Mouse (Mus musculus) cerebellum, adult 2 months (tissue): ENCODE measurements around the gene Id2. TPM values are rescaled to one million over a fixed set of nuclear protein-coding genes. Genes with fewer than 3 reads are reported as not detected.
A peak's percentile ranks its signal among the peaks of the same experiment; 100 is the strongest.

Experiments used
- DNase-seq, 2 experiments: peaks; one replicate each; pipeline ENCODE4 v3.0.0; 2021
- H3K27ac ChIP-seq: fragments of 200-500 bp; 2 replicates; pipeline ENCODE4 v1.5.1; 2012; ENCODE audit warnings: low read length, control low read depth, inconsistent platforms; ENCODE audit not compliant: insufficient read depth
- H3K27me3 ChIP-seq: fragments of 200-500 bp; 2 replicates; pipeline ENCODE4 v1.6.1; 2012; ENCODE audit warnings: inconsistent platforms, mild to moderate bottlenecking, low read length, moderate library complexity; ENCODE audit not compliant: control insufficient read depth, insufficient read depth
- H3K4me1 ChIP-seq: fragments of 200-500 bp; 2 replicates; pipeline ENCODE4 v1.6.1; 2011; ENCODE audit warnings: low read length; ENCODE audit not compliant: control insufficient read depth, insufficient read depth
- H3K4me3 ChIP-seq: fragments of 200-500 bp; replicated peaks from 2 replicates; pipeline ENCODE3; 2011; ENCODE audit warnings: mild to moderate bottlenecking, low read depth, low read length, control low read depth; ENCODE audit not compliant: insufficient read depth
- CTCF ChIP-seq: fragments of 200-500 bp; IDR thresholded peaks from 2 replicates; pipeline ENCODE4 v1.5.1; 2011; ENCODE audit warnings: low read depth, mild to moderate bottlenecking, control low read depth, low read length, moderate library complexity, borderline replicate concordance; ENCODE audit not compliant: insufficient read depth
- POLR2A ChIP-seq: fragments of 200-500 bp; IDR thresholded peaks from 2 replicates; pipeline ENCODE4 v1.6.1; 2011; ENCODE audit warnings: low read length, control low read depth, borderline replicate concordance; ENCODE audit not compliant: insufficient read depth
- WGBS: fragments of 180-500 bp; shearing (Covaris S2); methylation state at CpG from one replicate; pipeline ENCODE4 v1.1.7; 2018; 5-methylcytosine and 5-hydroxymethylcytosine counted together
- polyA plus RNA-seq: library from polyadenylated mRNA; depleted of rRNA; stranded (reverse); fragments of >200 nt; gene quantifications from 2 replicates; pipeline ENCODE4 v1.2.3, GENCODE M21; 2012

The Id2 gene
- polyA plus RNA-seq, 1 experiment = 213 TPM

DNA sequence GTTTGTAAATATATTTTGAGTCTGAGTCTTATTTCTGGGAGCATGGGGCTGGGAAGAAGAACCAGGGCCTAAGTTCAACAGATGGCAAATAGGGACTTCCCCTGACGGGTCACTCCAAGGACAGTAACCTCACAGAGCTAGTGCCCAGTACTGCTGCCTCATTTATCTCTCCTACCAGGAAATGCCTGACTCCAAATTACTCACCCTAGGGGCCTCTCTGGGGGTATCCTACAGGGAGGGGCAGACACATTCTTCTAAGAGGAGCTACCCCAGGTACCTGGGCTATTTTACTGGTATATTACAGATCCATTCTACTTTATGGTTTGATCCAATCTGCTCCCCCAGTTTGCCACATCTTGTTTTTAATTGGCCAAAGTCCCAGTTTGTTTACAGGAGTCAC, 7.5 kb downstream of the Id2 start:
- no peak overlapping the region for H3K27ac ChIP-seq
- TF ChIP-seq CTCF = no peak
- no peaks in the 10 kb centered on the region for H3K4me1 ChIP-seq
- H3K27me3 ChIP-seq = no peaks in the 10 kb centered on the region
- 83% methylated on average over 1 of the region's 1 CpGs for WGBS
- no peak overlapping the region for H3K4me3 ChIP-seq
- no peak for DNase-seq

DNA sequence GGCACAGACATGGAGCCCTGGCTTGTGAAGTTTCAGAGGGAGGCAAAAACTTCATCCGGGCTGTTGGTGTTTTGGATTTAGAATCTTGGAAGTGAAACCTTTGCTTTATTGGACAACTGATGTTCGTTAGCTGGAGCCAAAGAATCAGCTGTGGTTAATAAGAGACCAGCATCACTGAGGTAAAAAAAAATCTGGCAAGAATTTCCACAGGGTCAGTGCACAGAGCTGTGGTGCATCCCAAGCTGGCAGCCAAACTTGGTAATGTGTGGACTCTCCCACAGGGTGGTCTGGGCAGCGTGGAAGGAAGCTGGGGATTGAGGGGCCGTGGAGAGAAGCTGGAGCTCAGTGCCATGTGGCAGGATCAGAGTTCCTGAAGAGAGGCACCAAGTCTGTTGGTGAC, 10.0 kb downstream of the Id2 start:
- DNase-seq = no peak
- no peak overlapping the region for H3K27ac ChIP-seq
- no peak for TF ChIP-seq CTCF
- TF ChIP-seq POLR2A = no peak
- H3K4me1 ChIP-seq = no peaks in the 10 kb centered on the region
- no peak overlapping the region for H3K4me3 ChIP-seq
- WGBS = 32% methylated on average over 4 of the region's 4 CpGs
- H3K27me3 ChIP-seq = no peaks in the 10 kb centered on the region

DNA sequence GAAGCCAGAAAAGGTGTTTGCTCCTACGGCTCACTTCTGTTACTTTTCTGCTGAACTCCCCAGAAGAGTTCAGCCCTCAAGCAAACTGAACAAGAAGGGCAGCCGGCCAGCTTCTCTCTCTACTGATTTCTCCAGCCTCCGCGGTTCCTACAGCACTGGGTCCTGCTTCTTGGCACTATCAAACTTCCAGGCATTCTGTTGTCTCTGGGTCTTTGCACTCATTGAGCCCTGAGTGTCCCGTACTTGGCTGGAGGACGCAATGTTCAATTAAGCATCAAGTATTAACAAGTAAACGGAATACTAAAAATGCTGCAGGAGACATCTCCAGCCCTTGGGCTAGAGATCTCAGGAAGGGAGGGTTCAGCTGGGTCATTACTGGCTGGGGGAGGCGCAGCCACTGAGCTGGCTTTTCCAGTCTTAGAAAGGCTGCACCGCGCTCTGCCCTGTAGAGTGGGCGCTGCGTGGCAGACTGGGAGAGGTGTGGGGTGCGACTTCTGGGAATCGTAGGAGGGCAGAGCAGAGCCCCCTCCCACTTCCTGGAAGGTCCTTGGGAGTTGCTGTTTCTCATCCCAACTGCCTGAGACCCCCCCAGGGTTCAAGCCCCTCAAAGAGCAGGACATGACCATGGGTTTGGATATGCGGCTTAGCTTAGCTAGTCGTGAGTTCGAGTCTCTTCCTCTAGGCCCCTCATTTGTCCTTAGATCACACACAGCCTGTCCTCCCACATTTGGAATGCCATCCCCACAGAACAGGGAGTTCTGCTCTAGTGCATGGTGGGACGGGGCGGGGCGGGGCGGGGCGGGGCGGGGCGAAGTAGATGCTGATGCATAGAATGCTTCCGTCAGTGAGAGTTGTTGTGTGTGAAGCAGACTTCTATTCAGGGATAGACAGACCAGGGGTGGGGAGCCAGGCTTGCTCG, 13.4 kb downstream of the Id2 start:
- 31% methylated on average over 26 of the region's 26 CpGs for WGBS
- H3K27ac ChIP-seq = no peak overlapping the region
- TF ChIP-seq CTCF = no peak
- TF ChIP-seq POLR2A = no peak
- no peaks in the 10 kb centered on the region for H3K4me1 ChIP-seq
- no peak overlapping the region for H3K4me3 ChIP-seq
- DNase-seq = no peak
- H3K27me3 ChIP-seq = no peaks in the 10 kb centered on the region

DNA sequence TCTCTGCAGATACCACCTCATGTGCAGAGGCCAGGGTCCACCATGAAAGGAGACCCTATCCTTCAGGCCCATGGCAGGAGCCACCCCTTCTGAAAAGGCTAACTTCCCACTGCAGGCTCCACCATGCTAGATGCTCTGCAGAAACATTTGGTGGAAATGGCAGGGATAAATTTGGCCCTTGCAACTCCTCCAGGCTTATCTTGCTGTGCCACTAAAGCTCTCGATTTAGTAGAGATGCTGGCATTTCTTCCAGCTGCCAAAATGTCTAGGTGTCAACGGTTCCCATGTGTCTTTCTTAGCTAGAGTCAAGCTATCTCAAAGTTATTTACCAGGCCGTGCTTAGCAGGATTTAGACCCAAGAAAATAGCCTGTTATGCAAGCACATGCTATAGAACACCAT, 22.6 kb downstream of the Id2 start:
- DNase-seq = no peak
- WGBS = 70% methylated on average over 3 of the region's 3 CpGs
- H3K27ac ChIP-seq = no peak overlapping the region
- no peak overlapping the region for H3K4me3 ChIP-seq
- no peaks in the 10 kb centered on the region for H3K27me3 ChIP-seq
- TF ChIP-seq CTCF (no peak), POLR2A (no peak)
- H3K4me1 ChIP-seq = no peaks in the 10 kb centered on the region

DNA sequence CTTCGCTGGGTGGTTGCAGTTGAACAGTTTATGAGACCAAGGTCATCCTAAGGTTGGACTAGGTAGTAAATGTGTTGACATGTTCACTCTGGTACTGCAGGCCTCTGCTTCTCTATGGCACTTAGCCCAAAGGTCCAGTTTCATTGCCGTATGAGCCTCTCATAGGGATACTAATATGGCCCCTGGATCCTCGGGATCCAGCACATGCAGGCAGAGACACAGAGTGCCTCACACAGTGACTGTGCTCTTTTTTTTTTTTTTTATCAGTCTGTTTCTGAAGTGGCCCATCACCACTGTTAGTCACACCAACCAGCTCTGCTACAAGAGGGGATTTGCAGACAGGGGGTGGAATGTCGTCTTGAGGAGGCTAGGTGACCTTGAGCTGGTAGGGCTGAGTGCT, 23.6 kb downstream of the Id2 start:
- WGBS = 82% methylated on average over 4 of the region's 4 CpGs
- Histone ChIP-seq H3K27me3 (no peaks in the 10 kb centered on the region), H3K4me3 (no peak overlapping the region), H3K4me1 (no peaks in the 10 kb centered on the region), H3K27ac (no peak overlapping the region)
- TF ChIP-seq CTCF (no peak), POLR2A (no peak)
- no peak for DNase-seq

DNA sequence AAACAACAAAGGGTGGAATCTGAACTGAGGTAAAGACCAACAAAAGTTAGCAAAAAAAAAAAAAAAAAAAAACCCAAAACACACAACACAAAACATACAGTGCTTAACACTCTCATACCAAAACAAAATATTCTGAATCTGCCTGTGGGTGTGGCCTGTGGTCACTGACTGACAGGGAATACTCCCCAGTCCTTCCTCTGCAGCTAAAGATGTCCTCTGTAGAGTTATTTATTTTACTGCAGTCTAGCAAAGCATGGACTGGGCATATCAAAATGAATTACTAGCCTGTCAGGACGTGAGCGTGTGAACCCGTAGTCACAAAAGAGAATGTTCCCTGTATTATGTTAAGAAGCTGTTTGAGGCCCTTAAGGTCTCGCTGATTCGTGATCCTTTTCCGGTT, 34.7 kb downstream of the Id2 start:
- Histone ChIP-seq H3K27ac (no peak overlapping the region), H3K4me1 (no peaks in the 10 kb centered on the region), H3K27me3 (no peaks in the 10 kb centered on the region), H3K4me3 (no peak overlapping the region)
- TF ChIP-seq POLR2A (no peak), CTCF (no peak)
- no peak for DNase-seq
- 84% methylated on average over 6 of the region's 6 CpGs for WGBS

DNA sequence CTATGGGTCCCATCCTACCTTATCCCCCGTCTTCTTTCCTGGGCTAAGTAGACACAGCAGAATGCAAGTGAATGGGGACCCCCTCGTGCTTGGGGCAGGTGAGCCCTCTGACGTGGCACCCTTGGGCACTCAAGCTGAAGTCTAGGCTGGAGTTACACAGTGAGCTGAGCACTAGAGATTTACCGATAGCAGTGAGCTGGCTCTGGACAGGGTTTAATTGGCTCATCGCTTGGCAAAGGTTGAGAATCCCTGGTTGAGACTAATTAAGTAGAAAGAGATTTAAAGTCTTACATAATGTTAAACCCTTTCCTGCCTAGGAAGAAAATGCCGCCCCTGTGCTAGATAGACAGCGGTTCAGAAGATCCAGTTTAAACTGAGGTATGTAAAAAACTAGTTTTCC, 36.0 kb downstream of the Id2 start:
- Histone ChIP-seq H3K4me1 (no peaks in the 10 kb centered on the region), H3K27ac (no peak overlapping the region), H3K4me3 (no peak overlapping the region), H3K27me3 (no peaks in the 10 kb centered on the region)
- DNase-seq = no peak
- TF ChIP-seq POLR2A = no peak
- no peak for TF ChIP-seq CTCF
- 64% methylated on average over 7 of the region's 7 CpGs for WGBS

DNA sequence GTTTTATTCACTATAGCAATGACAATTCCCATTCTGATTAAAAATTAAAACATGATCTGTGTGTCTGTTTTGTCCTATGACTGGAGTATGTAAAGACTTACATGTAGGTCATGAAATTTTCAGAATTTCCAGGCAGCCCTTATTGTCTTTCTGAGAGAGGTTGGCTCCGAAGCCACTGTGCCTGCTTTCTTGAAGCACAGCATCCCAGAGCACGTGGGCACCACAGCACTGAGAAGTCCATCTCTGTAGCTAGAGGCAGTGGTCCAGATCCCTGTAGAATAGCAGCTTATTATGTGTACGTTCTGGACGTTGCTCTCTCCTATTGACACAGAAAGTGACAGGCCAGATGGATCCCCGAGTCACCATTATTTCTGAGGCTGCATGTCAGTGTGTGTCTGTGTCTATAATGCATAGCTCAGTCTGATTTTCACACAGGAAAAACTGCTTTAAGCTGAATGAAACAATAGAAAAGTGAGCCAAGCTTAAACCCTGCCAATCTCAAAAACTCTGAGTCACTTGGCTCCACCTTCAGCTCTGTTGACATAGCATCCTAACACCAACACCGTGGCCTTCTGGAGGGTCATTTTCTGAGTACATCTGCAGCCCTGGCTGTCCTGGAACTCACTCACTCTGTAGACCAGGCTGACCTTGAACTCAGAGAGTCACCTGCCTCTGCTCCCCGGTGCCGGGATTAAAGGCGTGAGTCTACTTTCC, 37.3 kb downstream of the Id2 start:
- H3K27ac ChIP-seq = no peak overlapping the region
- peak in 1 of 2 experiments; percentile 21 for DNase-seq
- no peak overlapping the region for H3K4me3 ChIP-seq
- H3K4me1 ChIP-seq = no peaks in the 10 kb centered on the region
- TF ChIP-seq CTCF (no peak), POLR2A (no peak)
- no peaks in the 10 kb centered on the region for H3K27me3 ChIP-seq
- WGBS = 51% methylated on average over 9 of the region's 9 CpGs
